Comparison of ENCODE assay signal across 8 mouse cellular contexts in genomic region chr3:38886061-38886821, GRCm38 (mm10). TPM values are rescaled to one million over a fixed set of nuclear protein-coding genes. Genes with fewer than 3 reads are reported as not detected.
DNase-seq lines count a peak whose midpoint lies in the region; ATAC-seq and TF ChIP-seq lines count a peak whose summit lies in the region.

No protein-coding gene starts in this region.

- 0 out of 2 replicates have a peak overlapping the region, but pooled peaks have one; percentile 8 for H3K9ac ChIP-seq in ES-Bruce4 (ENCODE audit: low read depth, poor library complexity, severe bottlenecking)
- H3K9ac ChIP-seq in embryonic facial prominence, embryonic 14.5 days (ENCODE audit: low read depth, low read length), result peak overlapping the region; percentile 92
- peak overlapping the region; percentile 85 for H3K9ac ChIP-seq in heart, embryonic 14.5 days (ENCODE audit: low read length)
- peak overlapping the region; percentile 83 for H3K9ac ChIP-seq in midbrain, embryonic 16.5 days (ENCODE audit: low read depth, low read length)

- no peak for TF ChIP-seq POLR2A in ES-Bruce4 (IDR thresholded peaks at IDR 0.05; ENCODE audit: insufficient read depth, low read length)

- TF ChIP-seq CTCF in ES-Bruce4 (IDR thresholded peaks at IDR 0.05; ENCODE audit: low read depth, low read length), result no peak

- H3K9me3 ChIP-seq in ES-Bruce4 (replicated peaks; ENCODE audit: control insufficient read depth, insufficient read depth, low read length, poor library complexity, severe bottlenecking), result no peaks in the 10 kb centered on the region
- H3K9me3 ChIP-seq in embryonic facial prominence, embryonic 14.5 days (ENCODE audit: control insufficient read depth, low read length), result 0 out of 2 replicates have a peak, but pooled peaks cover 4% of the 10 kb centered on the region
- no peaks in the 10 kb centered on the region for H3K9me3 ChIP-seq in heart, embryonic 14.5 days (ENCODE audit: control insufficient read depth, low read length)
- no peaks in the 10 kb centered on the region for H3K9me3 ChIP-seq in midbrain, embryonic 16.5 days (replicated peaks; ENCODE audit: control insufficient read depth, low read length, poor library complexity, severe bottlenecking)

- ATAC-seq in embryonic facial prominence, embryonic 14.5 days (ENCODE audit: low read depth), result peak; percentile 23
- peak; percentile 15; the same call in 1 of the 2 replicates for ATAC-seq in heart, embryonic 14.5 days (ENCODE audit: insufficient number of reproducible peaks, insufficient read depth, low FRiP score, low read depth)
- ATAC-seq in midbrain, embryonic 16.5 days, result no peak; the same call in 1 of the 2 replicates

- under 1% methylated on average over 38 of the region's 60 CpGs for WGBS in embryonic facial prominence, embryonic 14.5 days
- under 1% methylated on average over 58 of the region's 60 CpGs for WGBS in heart, embryonic 14.5 days
- under 1% methylated on average over 60 of the region's 60 CpGs for WGBS in midbrain, embryonic 16.5 days

- H3K4me2 ChIP-seq in embryonic facial prominence, embryonic 14.5 days (ENCODE audit: low read depth, low read length), result peak overlapping the region; percentile 88
- H3K4me2 ChIP-seq in heart, embryonic 14.5 days (ENCODE audit: low read length), result peak overlapping the region; percentile 99
- H3K4me2 ChIP-seq in midbrain, embryonic 16.5 days (ENCODE audit: low read length), result peak overlapping the region; percentile 87

- peaks cover 5% of the 10 kb centered on the region; the same call in 1 of the 2 replicates for H3K27me3 ChIP-seq in ES-Bruce4 (ENCODE audit: control insufficient read depth, insufficient read depth, low read length, poor library complexity, severe bottlenecking)
- H3K27me3 ChIP-seq in embryonic facial prominence, embryonic 14.5 days (replicated peaks; ENCODE audit: control insufficient read depth, insufficient read depth, low read length), result no peaks in the 10 kb centered on the region
- no peaks in the 10 kb centered on the region for H3K27me3 ChIP-seq in heart, embryonic 14.5 days (ENCODE audit: control insufficient read depth, insufficient read depth, low read length)
- H3K27me3 ChIP-seq in midbrain, embryonic 16.5 days (ENCODE audit: control insufficient read depth, insufficient read depth, low read depth, low read length), result no peaks in the 10 kb centered on the region

- no peak overlapping the region for H3K27ac ChIP-seq in ES-Bruce4 (ENCODE audit: insufficient read depth, low read length)
- peak overlapping the region; percentile 98 for H3K27ac ChIP-seq in embryonic facial prominence, embryonic 14.5 days (replicated peaks; ENCODE audit: low read depth, low read length)
- peak overlapping the region; percentile 5 to 95 for H3K27ac ChIP-seq in heart, embryonic 14.5 days (replicated peaks in 1 of 2; ENCODE audit: control insufficient read depth in 1 of 2, insufficient read depth in 1 of 2, low read depth in 2 of 2, low read length in 2 of 2)
- peak overlapping the region; percentile 86 for H3K27ac ChIP-seq in midbrain, embryonic 16.5 days (ENCODE audit: low read length)

- H3K4me3 ChIP-seq in ES-Bruce4 (ENCODE audit: low read depth, low read length), result peak overlapping the region; percentile 80
- peak overlapping the region; percentile 85 for H3K4me3 ChIP-seq in embryonic facial prominence, embryonic 14.5 days (ENCODE audit: low read depth, low read length)
- H3K4me3 ChIP-seq in heart, embryonic 14.5 days (ENCODE audit: control insufficient read depth in 1 of 2, insufficient read depth in 1 of 2, low read depth in 1 of 2, low read length in 2 of 2), result peak overlapping the region; percentile 57 to 88
- peak overlapping the region; percentile 70 for H3K4me3 ChIP-seq in midbrain, embryonic 16.5 days (ENCODE audit: low read depth, low read length)

- H3K4me1 ChIP-seq in ES-Bruce4 (ENCODE audit: control insufficient read depth, insufficient read depth, low read length), result no peaks in the 10 kb centered on the region
- H3K4me1 ChIP-seq in embryonic facial prominence, embryonic 14.5 days (ENCODE audit: control insufficient read depth, insufficient read depth, low read length), result peaks cover 13% of the 10 kb centered on the region
- H3K4me1 ChIP-seq in heart, embryonic 14.5 days (ENCODE audit: control insufficient read depth in 2 of 2, insufficient read depth in 2 of 2, low read length in 2 of 2), result peaks cover 11 to 19% of the 10 kb centered on the region in 2 experiments
- H3K4me1 ChIP-seq in midbrain, embryonic 16.5 days (ENCODE audit: control insufficient read depth, insufficient read depth, low read length), result peaks cover 25% of the 10 kb centered on the region

- peak; percentile 14 for DNase-seq in gastrocnemius, adult 18-20 months (ENCODE audit: low spot score)
- DNase-seq in gastrocnemius, postnatal 25 days, result no peak
- peak; percentile 62 for DNase-seq in embryonic facial prominence, embryonic 14.5 days (ENCODE audit: low spot score)
- DNase-seq in kidney, postnatal 14 days, result peak; percentile 56
- no peak for DNase-seq in adipocyte (ENCODE audit: low spot score)

- H3K36me3 ChIP-seq in ES-Bruce4 (ENCODE audit: control insufficient read depth, insufficient read depth, low read length, poor library complexity, severe bottlenecking), result no peaks in the 10 kb centered on the region
- H3K36me3 ChIP-seq in embryonic facial prominence, embryonic 14.5 days (ENCODE audit: control insufficient read depth, insufficient read depth, low read length), result peaks cover 30% of the 10 kb centered on the region
- peaks cover 26% of the 10 kb centered on the region for H3K36me3 ChIP-seq in heart, embryonic 14.5 days (ENCODE audit: control insufficient read depth, insufficient read depth, low read length)
- H3K36me3 ChIP-seq in midbrain, embryonic 16.5 days (ENCODE audit: control insufficient read depth, insufficient read depth, low read length), result 0 out of 2 replicates have a peak, but pooled peaks cover 5% of the 10 kb centered on the region

- TF ChIP-seq EP300 in ES-Bruce4 (IDR thresholded peaks at IDR 0.05; ENCODE audit: insufficient read depth, low read depth, low read length), result no peak

RNA-seq across cellular contexts. Expression of gene Fat4, which starts 0.5 kb away (rescaled TPM):
- 1 to 10 TPM; 1.4 to 1.9 TPM for total RNA-seq in gastrocnemius, adult 18-20 months (2021)
- 1 to 10 TPM; 3.3 to 3.9 TPM for total RNA-seq in gastrocnemius, postnatal 25 days (2021)
- 0.13 and 0.15 TPM in 2 replicates for polyA plus RNA-seq in ES-Bruce4 (2011; ENCODE audit: insufficient read depth, insufficient read length, low read depth, missing spikeins)
- 16.6 and 17.7 TPM in 2 replicates for polyA plus RNA-seq in embryonic facial prominence, embryonic 14.5 days (2014; fragmentation: Nextera tagmentation; extraction: Ambion mirVana)
- 4.2 and 4.9 TPM in 2 replicates for polyA plus RNA-seq in heart, embryonic 14.5 days (2014; fragmentation: Nextera tagmentation; extraction: Ambion mirVana)
- 5.9 and 6.8 TPM in 2 replicates for polyA plus RNA-seq in midbrain, embryonic 16.5 days (2015; fragmentation: Nextera tagmentation; extraction: Ambion mirVana)

Comparison
In these comparisons a context has a peak if more than half of its experiments do, and no peak if none do; other contexts are left out.
1. DNase-seq: peak in gastrocnemius, adult 18-20 months (single experiment), embryonic facial prominence, embryonic 14.5 days (single experiment) and kidney, postnatal 14 days (single experiment); none in gastrocnemius, postnatal 25 days (single experiment) and adipocyte (single experiment).
2. H3K9ac ChIP-seq: peak in every context shown above with its lines; median percentile 92 in embryonic facial prominence, embryonic 14.5 days; 85 in heart, embryonic 14.5 days; 83 in midbrain, embryonic 16.5 days; 8 in ES-Bruce4.
3. Peak in every context shown above with its lines, with median percentiles within 50 percentile points of each other: H3K4me3 ChIP-seq and H3K4me2 ChIP-seq.